Comparison of ENCODE assay signal across 11 mouse cellular contexts in genomic region chr2:35397096-35397495, GRCm38 (mm10). TPM values are rescaled to one million over a fixed set of nuclear protein-coding genes. Genes with fewer than 3 reads are reported as not detected.
A peak's percentile ranks its signal among the peaks of the same experiment; 100 is the strongest.
DNase-seq lines count a peak whose midpoint lies in the region; ATAC-seq and TF ChIP-seq lines count a peak whose summit lies in the region.
"Had no signal": no experiment of that assay in that cellular context is flagged by ENCODE, and none has a peak within 500 bp of the region (broad histone marks: within the 10 kb centered on the region; RNA-seq: fewer than 3 reads in every experiment).

Gene 4930402F06Rik (minus strand): TSS chr2:35397175.

- intact Hi-C loops in gastrocnemius, adult 2 months (cut with DNase I), result loop anchor here (1.0 to 2.0 kb wide), 2 partner anchors 48 to 99 kb away; no protein-coding TSS in a partner anchor
- intact Hi-C loops in left cerebral cortex, postnatal 14 days (cut with DNase I), result loop anchor here (2.0 kb wide), 1 partner anchor 108 kb away; no protein-coding TSS in a partner anchor

- no peaks in the 10 kb centered on the region for H3K27me3 ChIP-seq in midbrain, embryonic 10.5 days (ENCODE audit: low read depth, poor library complexity, severe bottlenecking)
- H3K27me3 ChIP-seq in midbrain, embryonic 15.5 days (replicated peaks), result no peaks in the 10 kb centered on the region

- no peak for TF ChIP-seq CTCF in gastrocnemius, adult 2 months (IDR thresholded peaks at IDR 0.05)

- 0 out of 2 replicates have a peak, but pooled peaks cover 4% of the 10 kb centered on the region for H3K4me1 ChIP-seq in midbrain, embryonic 10.5 days
- H3K4me1 ChIP-seq in midbrain, embryonic 15.5 days, result 0 out of 2 replicates have a peak, but pooled peaks cover 3% of the 10 kb centered on the region

- WGBS in midbrain, embryonic 10.5 days, result 74% methylated on average over 5 of the region's 5 CpGs
- whole genome bisulfite sequencing in midbrain, embryonic 15.5 days, result 55% methylated on average over 5 of the region's 5 CpGs

- no peaks in the 10 kb centered on the region for H3K36me3 ChIP-seq in midbrain, embryonic 10.5 days
- no peaks in the 10 kb centered on the region for H3K36me3 ChIP-seq in midbrain, embryonic 15.5 days (replicated peaks)

- peak within 1 kb of the TSS; percentile 52; the same call in 1 of the 2 replicates for H3K27ac ChIP-seq in gastrocnemius, adult 2 months
- no peak within 1 kb of the TSS for H3K27ac ChIP-seq in midbrain, embryonic 10.5 days (replicated peaks)
- H3K27ac ChIP-seq in midbrain, embryonic 15.5 days, result no peak within 1 kb of the TSS

- H3K4me3 ChIP-seq in gastrocnemius, adult 2 months, result peak within 1 kb of the TSS; percentile 34; the same call in 1 of the 2 replicates
- H3K4me3 ChIP-seq in midbrain, embryonic 10.5 days, result no peak within 1 kb of the TSS
- H3K4me3 ChIP-seq in midbrain, embryonic 15.5 days, result no peak within 1 kb of the TSS

- no peak for DNase-seq in gastrocnemius, adult 2 months
- DNase-seq in gastrocnemius, adult 8-10 months (ENCODE audit: low spot score in 2 of 2), result no peak
- peak; percentile 10 for DNase-seq in midbrain, embryonic 10.5 days (ENCODE audit: low spot score)
- peak; percentile 44 to 51 for DNase-seq in left cerebral cortex, postnatal 14 days (ENCODE audit: low spot score in 2 of 2)
- DNase-seq in telencephalon, adult 2 months (ENCODE audit: low read depth, low spot score), result peak; percentile 33
- DNase-seq in gastrocnemius, postnatal 25 days, result no peak
- DNase-seq in c-Kit-positive CD71-positive TER-119-positive erythroid progenitor cells, embryonic 14.5 days (ENCODE audit: low spot score), result no peak

- no peak within 1 kb of the TSS for H3K4me2 ChIP-seq in midbrain, embryonic 15.5 days

- H3K9ac ChIP-seq in midbrain, embryonic 15.5 days, result no peak within 1 kb of the TSS

- no peak; the same call in 1 of the 2 replicates for ATAC-seq in midbrain, embryonic 15.5 days (replicated peaks)

- H3K9me3 ChIP-seq in midbrain, embryonic 10.5 days (replicated peaks), result no peaks in the 10 kb centered on the region
- H3K9me3 ChIP-seq in midbrain, embryonic 15.5 days, result no peaks in the 10 kb centered on the region

RNA-seq across cellular contexts. Expression of gene 4930402F06Rik, which starts in this region (rescaled TPM):
- not detected for total RNA-seq in gastrocnemius, adult 2 months (2021)
- not detected for total RNA-seq in gastrocnemius, adult 8-10 months (2022)
- not detected in 2 replicates for polyA plus RNA-seq in midbrain, embryonic 10.5 days (2016; fragmentation: Nextera tagmentation; extraction: Ambion mirVana)
- polyA plus RNA-seq in midbrain, embryonic 15.5 days (2015; fragmentation: Nextera tagmentation; extraction: Ambion mirVana), result not detected in 2 replicates
- total RNA-seq in left cerebral cortex, postnatal 14 days (2021), result not detected
- total RNA-seq in gastrocnemius, postnatal 25 days (2021), result not detected
- total RNA-seq: adrenal gland, postnatal 25 days had no signal
- polyA plus RNA-seq: forebrain, embryonic 16.5 days; neural tube, embryonic 11.5 days had no signal

Comparison
In these comparisons a context has a peak if more than half of its experiments do, and no peak if none do; other contexts are left out.
1. Peak in DNase-seq in midbrain, embryonic 10.5 days; RNA of the gene not detected or under 1 TPM.
2. Peak in DNase-seq in left cerebral cortex, postnatal 14 days; RNA of the gene not detected or under 1 TPM.